Mouse (Mus musculus): ENCODE results near the gene Dgkz. TPM values are rescaled to one million over a fixed set of nuclear protein-coding genes. Genes with fewer than 3 reads are reported as not detected.

Gene Dgkz
- polyA plus RNA-seq, 1 experiment from 2014 or later = 26.7 TPM

GRCm38 (mm10) chr2:92004617-92005016 lies 29.0 kb upstream of the Dgkz start:
- H3K27ac ChIP-seq (ENCODE audit: low read depth, low read length) = no peak overlapping the region
- ATAC-seq = no peak

GRCm38 (mm10) chr2:91997905-91998608 lies 22.4 kb upstream of the Dgkz start:
- no peak overlapping the region for H3K4me3 ChIP-seq (ENCODE audit: low read depth, low read length)
- ATAC-seq (no peak), DNase-seq (ENCODE audit: low spot score) (no peak)
- no peaks in the 10 kb centered on the region for H3K36me3 ChIP-seq (ENCODE audit: control insufficient read depth, insufficient read depth, low read length)
- H3K9ac ChIP-seq (ENCODE audit: low read length) = no peak overlapping the region
- no peak overlapping the region for H3K27ac ChIP-seq (ENCODE audit: low read depth, low read length)
- no peaks in the 10 kb centered on the region for H3K27me3 ChIP-seq (replicated peaks; ENCODE audit: control insufficient read depth, insufficient read depth, low read length)
- no peaks in the 10 kb centered on the region for H3K4me1 ChIP-seq (ENCODE audit: control insufficient read depth, insufficient read depth, low read length)
- H3K9me3 ChIP-seq (replicated peaks; ENCODE audit: control insufficient read depth, low read length) = no peaks in the 10 kb centered on the region
- 85% methylated on average over 16 of the region's 16 CpGs for WGBS
- H3K4me2 ChIP-seq (ENCODE audit: low read length) = no peak overlapping the region

More at GRCm38 (mm10) chr2:92004617-92005016, 29.0 kb upstream of the Dgkz start:
- Histone ChIP-seq H3K4me1 (ENCODE audit: control insufficient read depth, insufficient read depth, low read length) (peaks cover 14% of the 10 kb centered on the region), H3K4me2 (ENCODE audit: low read length) (no peak overlapping the region), H3K9ac (ENCODE audit: low read length) (no peak overlapping the region), H3K4me3 (ENCODE audit: low read depth, low read length) (no peak overlapping the region), H3K36me3 (ENCODE audit: control insufficient read depth, insufficient read depth, low read length) (no peaks in the 10 kb centered on the region), H3K27me3 (replicated peaks; ENCODE audit: control insufficient read depth, insufficient read depth, low read length) (no peaks in the 10 kb centered on the region), H3K9me3 (replicated peaks; ENCODE audit: control insufficient read depth, low read length) (no peaks in the 10 kb centered on the region)
- DNase-seq (ENCODE audit: low spot score) = no peak
- WGBS = 80% methylated on average over 7 of the region's 7 CpGs

- H3K9ac ChIP-seq (ENCODE audit: low read length) = no peak overlapping the region
- H3K4me1 ChIP-seq (ENCODE audit: control insufficient read depth, insufficient read depth, low read length) = no peaks in the 10 kb centered on the region
- no peaks in the 10 kb centered on the region for H3K36me3 ChIP-seq (ENCODE audit: control insufficient read depth, insufficient read depth, low read length)
- H3K9me3 ChIP-seq (replicated peaks; ENCODE audit: control insufficient read depth, low read length) = no peaks in the 10 kb centered on the region
- WGBS = 91% methylated on average over 5 of the region's 5 CpGs
- no peak for ATAC-seq
- H3K4me2 ChIP-seq (ENCODE audit: low read length) = no peak overlapping the region
- H3K4me3 ChIP-seq (ENCODE audit: low read depth, low read length) = no peak overlapping the region
- no peak for DNase-seq (ENCODE audit: low spot score)
- H3K27ac ChIP-seq (ENCODE audit: low read depth, low read length) = no peak overlapping the region
- no peaks in the 10 kb centered on the region for H3K27me3 ChIP-seq (replicated peaks; ENCODE audit: control insufficient read depth, insufficient read depth, low read length)
These were observed 20.3 kb upstream of the Dgkz start for GRCm38 (mm10) chr2:91996006-91996405.

- ATAC-seq (no peak), DNase-seq (ENCODE audit: low spot score) (no peak)
- H3K36me3 ChIP-seq (ENCODE audit: control insufficient read depth, insufficient read depth, low read length) = no peaks in the 10 kb centered on the region
- no peaks in the 10 kb centered on the region for H3K27me3 ChIP-seq (replicated peaks; ENCODE audit: control insufficient read depth, insufficient read depth, low read length)
- 70% methylated on average over 3 of the region's 3 CpGs for WGBS
- H3K27ac ChIP-seq (ENCODE audit: low read depth, low read length) = no peak overlapping the region
- H3K9me3 ChIP-seq (replicated peaks; ENCODE audit: control insufficient read depth, low read length) = no peaks in the 10 kb centered on the region
- H3K9ac ChIP-seq (ENCODE audit: low read length) = no peak overlapping the region
- H3K4me1 ChIP-seq (ENCODE audit: control insufficient read depth, insufficient read depth, low read length) = no peaks in the 10 kb centered on the region
- no peak overlapping the region for H3K4me2 ChIP-seq (ENCODE audit: low read length)
- H3K4me3 ChIP-seq (ENCODE audit: low read depth, low read length) = no peak overlapping the region
These were observed 17.7 kb upstream of the Dgkz start for GRCm38 (mm10) chr2:91993409-91993808.

- ATAC-seq (no peak), DNase-seq (ENCODE audit: low spot score) (no peak)
- Histone ChIP-seq H3K36me3 (ENCODE audit: control insufficient read depth, insufficient read depth, low read length) (no peaks in the 10 kb centered on the region), H3K9me3 (replicated peaks; ENCODE audit: control insufficient read depth, low read length) (no peaks in the 10 kb centered on the region), H3K4me1 (ENCODE audit: control insufficient read depth, insufficient read depth, low read length) (no peaks in the 10 kb centered on the region), H3K4me3 (ENCODE audit: low read depth, low read length) (no peak overlapping the region), H3K27me3 (replicated peaks; ENCODE audit: control insufficient read depth, insufficient read depth, low read length) (no peaks in the 10 kb centered on the region), H3K9ac (ENCODE audit: low read length) (no peak overlapping the region), H3K27ac (ENCODE audit: low read depth, low read length) (no peak overlapping the region), H3K4me2 (ENCODE audit: low read length) (no peak overlapping the region)
These were observed 14.1 kb upstream of the Dgkz start for GRCm38 (mm10) chr2:91989750-91990149.

GRCm38 (mm10) chr2:91987542-91987941 lies 11.9 kb upstream of the Dgkz start:
- Histone ChIP-seq H3K36me3 (ENCODE audit: control insufficient read depth, insufficient read depth, low read length) (no peaks in the 10 kb centered on the region), H3K4me2 (ENCODE audit: low read length) (no peak overlapping the region), H3K4me3 (ENCODE audit: low read depth, low read length) (no peak overlapping the region), H3K27me3 (replicated peaks; ENCODE audit: control insufficient read depth, insufficient read depth, low read length) (no peaks in the 10 kb centered on the region), H3K9me3 (replicated peaks; ENCODE audit: control insufficient read depth, low read length) (no peaks in the 10 kb centered on the region), H3K4me1 (ENCODE audit: control insufficient read depth, insufficient read depth, low read length) (peaks cover 3% of the 10 kb centered on the region; the same call in 1 of the 2 replicates), H3K9ac (ENCODE audit: low read length) (no peak overlapping the region), H3K27ac (ENCODE audit: low read depth, low read length) (no peak overlapping the region)
- 3% methylated on average over 3 of the region's 3 CpGs for WGBS
- peak; percentile 55 for ATAC-seq
- DNase-seq (ENCODE audit: low spot score) = peak; percentile 91

GRCm38 (mm10) chr2:91986071-91986470 lies 10.4 kb upstream of the Dgkz start:
- no peak overlapping the region for H3K4me2 ChIP-seq (ENCODE audit: low read length)
- no peak overlapping the region for H3K9ac ChIP-seq (ENCODE audit: low read length)
- DNase-seq (ENCODE audit: low spot score) (peak; percentile 66), ATAC-seq (peak; percentile 38; the same call in 1 of the 2 replicates)
- 2% methylated on average over 5 of the region's 5 CpGs for WGBS
- H3K9me3 ChIP-seq (replicated peaks; ENCODE audit: control insufficient read depth, low read length) = no peaks in the 10 kb centered on the region
- H3K27ac ChIP-seq (ENCODE audit: low read depth, low read length) = no peak overlapping the region
- no peaks in the 10 kb centered on the region for H3K27me3 ChIP-seq (replicated peaks; ENCODE audit: control insufficient read depth, insufficient read depth, low read length)
- H3K4me3 ChIP-seq (ENCODE audit: low read depth, low read length) = no peak overlapping the region
- no peaks in the 10 kb centered on the region for H3K36me3 ChIP-seq (ENCODE audit: control insufficient read depth, insufficient read depth, low read length)
- peaks cover 3% of the 10 kb centered on the region; the same call in 1 of the 2 replicates for H3K4me1 ChIP-seq (ENCODE audit: control insufficient read depth, insufficient read depth, low read length)

GRCm38 (mm10) chr2:91984906-91985525 lies 9.4 kb upstream of the Dgkz start:
- H3K27ac ChIP-seq (ENCODE audit: low read depth, low read length) = no peak overlapping the region
- peak overlapping the region; percentile 40; the same call in 1 of the 2 replicates for H3K4me2 ChIP-seq (ENCODE audit: low read length)
- no peaks in the 10 kb centered on the region for H3K36me3 ChIP-seq (ENCODE audit: control insufficient read depth, insufficient read depth, low read length)
- ATAC-seq = no peak
- H3K4me1 ChIP-seq (ENCODE audit: control insufficient read depth, insufficient read depth, low read length) = peaks cover 5% of the 10 kb centered on the region; the same call in 1 of the 2 replicates
- no peak overlapping the region for H3K9ac ChIP-seq (ENCODE audit: low read length)
- WGBS = 41% methylated on average over 9 of the region's 9 CpGs
- H3K9me3 ChIP-seq (replicated peaks; ENCODE audit: control insufficient read depth, low read length) = no peaks in the 10 kb centered on the region
- no peaks in the 10 kb centered on the region for H3K27me3 ChIP-seq (replicated peaks; ENCODE audit: control insufficient read depth, insufficient read depth, low read length)
- no peak overlapping the region for H3K4me3 ChIP-seq (ENCODE audit: low read depth, low read length)
- no peak for DNase-seq (ENCODE audit: low spot score)

- DNase-seq (ENCODE audit: low spot score) (peak; percentile 68), ATAC-seq (peak; percentile 66)
- peak overlapping the region; percentile 40 for H3K4me2 ChIP-seq (ENCODE audit: low read length)
- 2% methylated on average over 13 of the region's 13 CpGs for WGBS
- no peak overlapping the region for H3K27ac ChIP-seq (ENCODE audit: low read depth, low read length)
- H3K36me3 ChIP-seq (ENCODE audit: control insufficient read depth, insufficient read depth, low read length) = no peaks in the 10 kb centered on the region
- no peaks in the 10 kb centered on the region for H3K9me3 ChIP-seq (replicated peaks; ENCODE audit: control insufficient read depth, low read length)
- no peak overlapping the region for H3K4me3 ChIP-seq (ENCODE audit: low read depth, low read length)
- H3K27me3 ChIP-seq (replicated peaks; ENCODE audit: control insufficient read depth, insufficient read depth, low read length) = no peaks in the 10 kb centered on the region
- peak overlapping the region; percentile 50 for H3K9ac ChIP-seq (ENCODE audit: low read length)
- peaks cover 5% of the 10 kb centered on the region; the same call in 1 of the 2 replicates for H3K4me1 ChIP-seq (ENCODE audit: control insufficient read depth, insufficient read depth, low read length)
These were observed 8.8 kb upstream of the Dgkz start for GRCm38 (mm10) chr2:91984439-91984838.

Measured in forebrain, embryonic 14.5 days (tissue).